Mouse (Mus musculus) megakaryocyte-erythroid progenitor cell, adult 5-6 weeks (primary cell): Measurements from ENCODE around the gene Grm2. TPM values are rescaled to one million over a fixed set of nuclear protein-coding genes. Genes with fewer than 3 reads are reported as not detected.

Experiments used
- total RNA-seq, 2 experiments: library from RNA; stranded (forward) in 1 of 2; stranded (reverse) in 1 of 2; fragments of 200-1000, 215-1000 nt in 1 of 2; fragments of >200 nt in 1 of 2; fragmentation: Nextera tagmentation in 1 of 2; gene quantifications; 2 replicates each; pipeline ENCODE4 v1.2.3; 2014 to 2017

The Grm2 gene
- total RNA-seq, 2 experiments from 2014 or later = not detected

Other genes with a start within 250 kb of the Grm2 start
- 3,119 and 3,478 TPM in 2 replicates for gene Rpl29, start 226.6 kb downstream of the Grm2 start, total RNA-seq (2014; fragmentation: Nextera tagmentation)
- 1,796 and 2,125 TPM in 2 replicates for gene Rpl29, start 226.6 kb downstream of the Grm2 start, total RNA-seq (2017)
- 17.3 and 22.0 TPM in 2 replicates for gene Acy1, start 217.8 kb downstream of the Grm2 start, total RNA-seq (2014; fragmentation: Nextera tagmentation)
- 20.9 and 22.4 TPM in 2 replicates for gene Acy1, start 217.8 kb downstream of the Grm2 start, total RNA-seq (2017)
- 11.9 and 14.9 TPM in 2 replicates for gene Abhd14b, start 208.6 kb downstream of the Grm2 start, total RNA-seq (2014; fragmentation: Nextera tagmentation)
- gene Abhd14b, start 208.6 kb downstream of the Grm2 start, total RNA-seq (2017) = 3.6 and 4.9 TPM in 2 replicates
- 40.5 and 56.0 TPM in 2 replicates for gene Abhd14a, start 208.4 kb downstream of the Grm2 start, total RNA-seq (2014; fragmentation: Nextera tagmentation)
- 18.6 and 31.0 TPM in 2 replicates for gene Abhd14a, start 208.4 kb downstream of the Grm2 start, total RNA-seq (2017)
- 0.40 and 6.6 TPM in 2 replicates for gene Pcbp4, start 202.8 kb downstream of the Grm2 start, total RNA-seq (2014; fragmentation: Nextera tagmentation)
- 0.30 and 0.89 TPM in 2 replicates for gene Pcbp4, start 202.8 kb downstream of the Grm2 start, total RNA-seq (2017)
- gene Gpr62, start 190.1 kb downstream of the Grm2 start, total RNA-seq (2014; fragmentation: Nextera tagmentation) = not detected in 2 replicates
- gene Gpr62, start 190.1 kb downstream of the Grm2 start, total RNA-seq (2017) = not detected in 2 replicates
- 57.3 and 80.8 TPM in 2 replicates for gene Rrp9, start 180.1 kb downstream of the Grm2 start, total RNA-seq (2014; fragmentation: Nextera tagmentation)
- 80.0 and 82.4 TPM in 2 replicates for gene Rrp9, start 180.1 kb downstream of the Grm2 start, total RNA-seq (2017)
- gene Parp3, start 179.1 kb downstream of the Grm2 start, total RNA-seq (2014; fragmentation: Nextera tagmentation) = 2.2 and 2.5 TPM in 2 replicates
- 2.0 and 4.2 TPM in 2 replicates for gene Parp3, start 179.1 kb downstream of the Grm2 start, total RNA-seq (2017)
- gene Iqcf1, start 156.1 kb downstream of the Grm2 start, total RNA-seq (2014; fragmentation: Nextera tagmentation) = not detected in 2 replicates
- gene Iqcf1, start 156.1 kb downstream of the Grm2 start, total RNA-seq (2017) = not detected in 2 replicates
- gene Iqcf5, start 141.5 kb downstream of the Grm2 start, total RNA-seq (2014; fragmentation: Nextera tagmentation) = not detected in 2 replicates
- gene Iqcf5, start 141.5 kb downstream of the Grm2 start, total RNA-seq (2017) = not detected in 2 replicates
- gene Iqcf3, start 94.5 kb downstream of the Grm2 start, total RNA-seq (2014; fragmentation: Nextera tagmentation) = not detected in 2 replicates
- not detected in 2 replicates for gene Iqcf3, start 94.5 kb downstream of the Grm2 start, total RNA-seq (2017)
- gene Iqcf4, start 85.1 kb downstream of the Grm2 start, total RNA-seq (2014; fragmentation: Nextera tagmentation) = not detected in 2 replicates
- not detected in 2 replicates for gene Iqcf4, start 85.1 kb downstream of the Grm2 start, total RNA-seq (2017)
- not detected in 2 replicates for gene Iqcf6, start 29.5 kb downstream of the Grm2 start, total RNA-seq (2014; fragmentation: Nextera tagmentation)
- not detected in 2 replicates for gene Iqcf6, start 29.5 kb downstream of the Grm2 start, total RNA-seq (2017)
- 23.8 and 28.7 TPM in 2 replicates for gene Tex264, start 29.8 kb upstream of the Grm2 start, total RNA-seq (2014; fragmentation: Nextera tagmentation)
- gene Tex264, start 29.8 kb upstream of the Grm2 start, total RNA-seq (2017) = 20.9 and 24.1 TPM in 2 replicates
- gene Rad54l2, start 133.1 kb upstream of the Grm2 start, total RNA-seq (2014; fragmentation: Nextera tagmentation) = 15.9 and 22.7 TPM in 2 replicates
- gene Rad54l2, start 133.1 kb upstream of the Grm2 start, total RNA-seq (2017) = 15.6 and 23.2 TPM in 2 replicates
- 106 and 135 TPM in 2 replicates for gene Dcaf1, start 165.8 kb upstream of the Grm2 start, total RNA-seq (2014; fragmentation: Nextera tagmentation)
- 65.4 and 72.3 TPM in 2 replicates for gene Dcaf1, start 165.8 kb upstream of the Grm2 start, total RNA-seq (2017)
- 15.4 and 18.2 TPM in 2 replicates for gene Rbm15b, start 231.3 kb upstream of the Grm2 start, total RNA-seq (2014; fragmentation: Nextera tagmentation)
- gene Rbm15b, start 231.3 kb upstream of the Grm2 start, total RNA-seq (2017) = 23.9 and 24.9 TPM in 2 replicates
- 147 and 157 TPM in 2 replicates for gene Manf, start 235.9 kb upstream of the Grm2 start, total RNA-seq (2014; fragmentation: Nextera tagmentation)
- gene Manf, start 235.9 kb upstream of the Grm2 start, total RNA-seq (2017) = 144 and 187 TPM in 2 replicates